Mouse (Mus musculus) adrenal gland, postnatal 4 days (tissue): ENCODE results near the gene Atp1a2. TPM values are rescaled to one million over a fixed set of nuclear protein-coding genes. Genes with fewer than 3 reads are reported as not detected.
"Not testable (repeated sequence)": the region's sequence is repeated elsewhere in the genome, so short reads cannot be mapped to it uniquely, and the experiment has no call there.

Experiments
- DNase-seq, 2 experiments: peaks; one replicate each; pipeline ENCODE4 v3.0.0; 2021 to 2022; ENCODE audit warnings: low spot score in 2 of 2, mixed read lengths in 2 of 2
- total RNA-seq, 2 experiments: library from RNA; stranded (reverse); gene quantifications; 2 replicates each; pipeline ENCODE4 v1.2.3; 2021

Gene Atp1a2
- total RNA-seq, 2 experiments from 2014 or later, result 50.9 to 70.2 TPM

DNA sequence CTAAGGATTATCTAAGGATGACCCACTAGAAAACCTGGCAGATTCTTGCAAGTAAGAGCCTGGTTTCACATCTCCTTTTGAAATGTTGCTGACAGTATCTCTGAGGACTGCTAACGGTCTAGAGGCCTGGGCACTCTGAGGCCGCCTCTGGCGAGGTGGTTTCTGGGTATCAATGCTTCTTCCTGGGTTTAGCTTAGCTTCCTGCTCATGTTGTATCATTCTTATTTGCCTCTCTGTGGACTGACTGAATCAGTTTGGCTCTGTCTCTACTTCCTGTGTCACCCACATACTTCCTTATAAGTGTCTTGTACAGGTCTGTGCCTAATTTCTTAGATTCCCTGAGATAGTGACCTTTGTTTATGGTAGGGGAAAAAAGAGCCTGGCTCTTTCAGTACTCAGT, 20.7 kb downstream of the Atp1a2 start:
- no peak for DNase-seq

- no peak for DNase-seq
These were observed 23.3 kb downstream of the Atp1a2 start for GRCm38 (mm10) chr1:172274547-172274946.

GRCm38 (mm10) chr1:172274116-172274515, 23.7 kb downstream of the Atp1a2 start:
- no peak for DNase-seq

- DNase-seq, result no peak
These were observed 24.5 kb downstream of the Atp1a2 start for GRCm38 (mm10) chr1:172273386-172273785.

- DNase-seq, result no peak
These were observed 26.1 kb downstream of the Atp1a2 start for GRCm38 (mm10) chr1:172271765-172272164.

DNA sequence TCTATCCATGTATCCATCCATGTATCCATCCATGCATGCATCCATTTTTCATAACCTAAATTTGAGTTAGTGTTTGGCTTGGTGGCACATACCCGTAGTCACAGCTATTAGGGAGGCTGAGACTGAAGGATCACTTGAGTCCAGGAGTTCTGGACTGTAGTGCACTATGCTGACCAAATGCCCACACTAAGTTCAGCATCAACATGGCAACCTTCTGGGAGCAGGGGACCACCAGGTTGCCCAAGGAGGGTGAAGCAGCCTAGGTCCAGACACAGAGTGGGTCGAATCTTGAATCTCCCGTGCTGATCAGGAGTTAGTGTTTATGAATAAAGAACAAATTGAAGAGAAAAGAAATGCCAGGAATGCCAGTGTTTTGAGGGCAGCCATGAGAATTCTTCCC, 26.7 kb downstream of the Atp1a2 start:
- no peak for DNase-seq

DNA sequence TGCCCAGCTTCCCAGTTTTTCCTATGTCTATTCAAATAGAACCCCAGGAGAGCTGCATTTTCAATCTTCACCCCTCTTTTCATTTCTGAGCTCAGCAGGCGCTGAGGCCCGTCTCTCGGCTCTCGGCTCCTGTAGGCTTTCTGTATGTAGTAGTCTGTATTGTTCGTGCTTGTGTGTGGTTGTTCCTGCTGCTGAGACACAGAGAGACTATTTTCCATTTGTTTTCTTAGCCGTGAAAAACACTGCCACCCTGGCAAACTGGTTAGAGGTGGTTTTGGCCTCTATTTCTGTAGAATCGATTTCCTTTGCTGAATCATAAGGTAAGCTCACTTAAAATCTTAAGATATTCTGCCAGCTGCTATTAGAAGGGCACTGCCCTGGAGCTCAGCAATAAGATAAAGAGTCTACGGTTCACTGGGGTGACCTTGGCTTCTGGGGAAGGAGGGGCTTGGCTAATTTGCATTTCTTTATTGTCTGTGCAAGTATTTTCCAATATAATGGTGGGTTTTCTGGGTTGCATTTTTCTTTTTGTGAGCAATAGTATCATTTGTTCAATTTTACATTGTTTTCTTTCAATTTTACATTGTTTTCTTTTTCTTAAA, 36.3 kb downstream of the Atp1a2 start, which contains the start of gene Igsf8:
Gene Igsf8 (plus strand): TSS at position 165 of the 602 bp plus-strand sequence.
- no peak for DNase-seq

- DNase-seq, result no peak
These were observed 39.5 kb downstream of the Atp1a2 start, which contains the start of gene Atp1a4 for GRCm38 (mm10) chr1:172258314-172258713. Gene Atp1a4 (minus strand): TSS chr1:172258414.

GRCm38 (mm10) chr1:172247679-172248078, 50.2 kb downstream of the Atp1a2 start:
- no peak for DNase-seq

GRCm38 (mm10) chr1:172247216-172247615, 50.6 kb downstream of the Atp1a2 start:
- no peak for DNase-seq

- not testable (repeated sequence) for DNase-seq
These were observed 53.2 kb downstream of the Atp1a2 start for GRCm38 (mm10) chr1:172244645-172245044.

- DNase-seq, result no peak
These were observed 54.2 kb downstream of the Atp1a2 start for GRCm38 (mm10) chr1:172243547-172244205.

- no peak for DNase-seq
These were observed 55.5 kb downstream of the Atp1a2 start for GRCm38 (mm10) chr1:172242401-172242800.

- no peak for DNase-seq
These were observed 56.7 kb downstream of the Atp1a2 start for GRCm38 (mm10) chr1:172240945-172241708.

GRCm38 (mm10) chr1:172229215-172229614, 68.6 kb downstream of the Atp1a2 start:
- no peak for DNase-seq

DNA sequence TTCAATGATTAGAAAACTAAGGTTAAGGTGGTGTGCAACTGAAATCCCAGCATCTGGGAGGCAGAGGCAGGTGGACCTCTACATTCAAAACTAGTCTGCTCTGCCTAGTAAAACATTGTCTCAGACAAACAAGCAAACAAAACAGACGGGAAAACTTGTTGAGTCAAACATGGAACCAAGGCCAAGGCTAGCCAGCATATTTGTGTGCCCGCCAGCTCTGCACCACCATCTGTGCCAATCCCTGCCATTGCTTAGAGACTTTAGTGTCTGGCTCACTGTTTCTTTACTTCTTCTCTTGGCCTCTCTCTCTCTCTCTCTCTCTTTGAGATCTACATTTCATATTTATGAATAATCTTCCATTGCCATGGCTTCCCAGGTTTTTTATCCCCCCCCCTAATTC, 69.7 kb downstream of the Atp1a2 start:
- DNase-seq, result no peak

Other genes with a start within 250 kb of the Atp1a2 start
- gene Nhlh1, start 240.5 kb downstream of the Atp1a2 start, total RNA-seq, result under 1 TPM in 1 of 2 experiments, not detected in 1; 0.31 TPM
- 100 to 1,000 TPM; 187 to 205 TPM for gene Copa, start 215.5 kb downstream of the Atp1a2 start, total RNA-seq
- 100 to 1,000 TPM; 148 to 154 TPM for gene Ncstn, start 215.3 kb downstream of the Atp1a2 start, total RNA-seq
- gene Pex19, start 171.3 kb downstream of the Atp1a2 start, total RNA-seq, result 100 to 1,000 TPM; 168 to 170 TPM
- 100 to 1,000 TPM; 177 to 181 TPM for gene Dcaf8, start 150.0 kb downstream of the Atp1a2 start, total RNA-seq
- 10 to 100 TPM; 92.5 to 94.7 TPM for gene Pea15a, start 91.3 kb downstream of the Atp1a2 start, total RNA-seq
- gene Casq1, start 78.2 kb downstream of the Atp1a2 start, total RNA-seq, result 10 to 100 TPM; 15.7 to 51.9 TPM
- under 1 TPM; 0.39 to 0.45 TPM for gene Atp1a4, start 39.6 kb downstream of the Atp1a2 start, total RNA-seq
- gene Igsf8, start 36.4 kb downstream of the Atp1a2 start, total RNA-seq, result 10 to 100 TPM; 45.3 to 55.6 TPM
- under 1 TPM; 0.11 to 0.20 TPM for gene Kcnj9, start 31.3 kb upstream of the Atp1a2 start, total RNA-seq
- 1 to 10 TPM; 1.8 to 4.5 TPM for gene Kcnj10, start 43.1 kb upstream of the Atp1a2 start, total RNA-seq
- 10 to 100 TPM; 18.1 to 19.9 TPM for gene Pigm, start 78.5 kb upstream of the Atp1a2 start, total RNA-seq
- 1 to 10 TPM; 1.1 to 1.2 TPM for gene Slamf9, start 177.3 kb upstream of the Atp1a2 start, total RNA-seq
- 10 to 100 TPM in 1 of 2 experiments, 1 to 10 TPM in 1; 6.0 to 10.6 TPM for gene Igsf9, start 183.7 kb upstream of the Atp1a2 start, total RNA-seq
- gene Tagln2, start 202.0 kb upstream of the Atp1a2 start, total RNA-seq, result 100 to 1,000 TPM; 143 to 153 TPM
- gene Cfap45, start 222.7 kb upstream of the Atp1a2 start, total RNA-seq, result 1 to 10 TPM; 2.0 to 2.1 TPM